Mouse (Mus musculus) layer of hippocampus, adult 6 months (tissue): Measurements from ENCODE around the gene Shq1. TPM values are rescaled to one million over a fixed set of nuclear protein-coding genes. Genes with fewer than 3 reads are reported as not detected.

Experiments used
- long read RNA-seq, 2 experiments: library from polyadenylated mRNA; unstranded; transcript quantifications; one replicate each; pipeline ENCODE4 v2.0.0; 2019 to 2020
- polyA plus RNA-seq: library from polyadenylated mRNA; unstranded; fragments of <200 nt; fragmentation: Nextera tagmentation; gene quantifications from 2 replicates; pipeline ENCODE4 v1.2.3, GENCODE M21; 2021

The Shq1 gene
- 4.4 and 4.5 TPM in 2 replicates for polyA plus RNA-seq
- long read RNA-seq, experiment 1, transcript Shq1-204 (11 exons, 1,990 nt): major isoform, 9 of 11 reads
- long read RNA-seq, experiment 1, partial matches to known transcripts: 0 of 11 reads
- long read RNA-seq, experiment 1, other reads (novel, unspliced or antisense): 2 of 11 reads
- long read RNA-seq, experiment 2, transcript Shq1-204 (11 exons, 1,990 nt): major isoform, 22 of 37 reads
- long read RNA-seq, experiment 2, partial matches to known transcripts: 5 of 37 reads
- long read RNA-seq, experiment 2, other reads (novel, unspliced or antisense): 10 of 37 reads

DNA sequence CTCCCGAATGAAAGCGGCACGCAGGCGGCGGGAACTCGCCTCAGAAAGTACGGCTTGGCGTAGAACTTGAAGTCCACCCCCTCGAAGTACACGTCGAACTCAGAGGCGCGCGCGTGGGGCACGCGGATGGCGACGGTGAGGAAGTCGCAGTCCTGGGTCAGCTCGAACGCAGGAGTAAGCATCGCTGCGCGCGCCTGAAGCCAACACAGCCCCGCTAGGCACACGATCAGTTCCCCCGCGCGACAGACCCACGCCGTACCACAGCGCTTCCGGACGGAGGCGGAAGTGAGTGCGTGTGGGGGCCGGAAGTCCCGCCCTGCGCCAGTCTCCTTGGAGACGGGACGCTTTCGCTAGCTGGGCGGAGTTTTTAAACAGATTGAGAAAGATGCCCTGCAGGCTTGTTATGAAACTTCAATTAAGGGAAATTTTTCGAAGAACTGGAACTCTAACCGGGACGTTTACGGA, at the start of gene Shq1:
Shq1 (minus strand) TSS at position 278 of the 465 bp plus-strand sequence.

DNA sequence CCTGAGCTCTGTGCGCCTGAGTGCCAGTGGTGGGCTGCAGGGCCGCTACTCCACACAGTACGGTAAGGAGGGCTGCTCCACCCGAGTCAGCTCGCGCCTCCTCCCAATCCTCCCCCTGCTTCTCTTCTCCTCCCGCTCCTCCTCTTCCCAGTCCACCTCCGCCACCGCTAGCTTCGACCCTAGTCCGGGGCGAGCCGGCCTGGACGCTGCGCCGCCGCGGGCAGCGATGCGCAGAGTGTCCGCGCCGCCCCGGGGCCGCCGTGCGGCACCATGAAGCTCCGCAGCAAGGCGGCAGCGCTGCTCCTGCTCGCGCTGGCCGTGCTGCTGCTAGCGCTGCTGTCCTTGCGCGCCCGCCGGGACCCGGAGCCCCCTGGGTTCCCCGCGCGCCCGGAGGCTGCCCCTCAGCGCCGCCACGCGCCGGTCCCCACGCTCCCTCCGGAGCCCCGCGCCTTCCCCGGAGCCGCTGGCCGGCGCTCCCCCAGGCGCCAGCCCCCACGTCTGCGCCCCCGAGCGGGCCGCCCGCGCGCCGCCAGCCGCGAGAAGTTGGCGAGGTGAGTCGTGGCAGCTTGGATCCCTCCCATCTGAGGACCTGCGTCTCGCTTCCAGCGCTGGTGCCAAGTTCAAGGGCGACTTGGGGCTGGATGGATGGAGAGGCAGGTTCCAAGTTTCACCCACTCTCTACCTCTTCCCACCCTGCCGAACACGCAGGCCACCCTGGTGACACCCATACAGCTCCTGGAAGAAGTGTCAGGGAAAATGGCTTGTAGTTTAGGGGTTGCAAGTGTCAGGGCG, 33.8 kb upstream of the Shq1 start, which contains the start of gene Gxylt2:
Gxylt2 (plus strand) TSS at position 161 of the 792 bp plus-strand sequence.

Other genes starting within 250 kb of the Shq1 start
- 0.11 and 0.16 TPM in 2 replicates for gene Gxylt2, start 33.6 kb upstream of the Shq1 start, polyA plus RNA-seq
- 5.9 and 6.6 TPM in 2 replicates for gene Ppp4r2, start 162.5 kb upstream of the Shq1 start, polyA plus RNA-seq